Mouse (Mus musculus): ENCODE measurements around the gene Sufu. TPM values are rescaled to one million over a fixed set of nuclear protein-coding genes. Genes with fewer than 3 reads are reported as not detected.

The Sufu gene
- polyA plus RNA-seq, 1 experiment from 2014 or later: 24.1 TPM

DNA sequence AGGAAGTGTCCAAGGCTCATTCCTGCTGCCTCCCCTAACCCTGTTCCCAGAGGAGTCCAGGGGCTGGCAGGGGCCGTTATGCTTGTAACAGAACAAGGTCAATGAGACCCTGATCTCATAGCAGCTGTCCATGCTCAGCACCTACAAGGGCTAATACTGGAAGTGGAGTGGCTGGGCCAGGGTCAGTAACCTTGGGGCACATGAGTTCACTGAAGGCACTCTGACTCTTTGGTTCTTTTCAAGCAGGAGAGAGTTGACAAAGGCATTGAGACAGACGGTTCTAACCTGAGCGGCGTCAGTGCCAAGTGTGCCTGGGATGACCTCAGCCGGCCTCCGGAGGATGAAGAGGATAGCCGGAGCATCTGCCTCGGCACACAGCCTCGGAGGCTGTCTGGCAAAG lies 56.2 kb downstream of the Sufu start:
- H3K27ac ChIP-seq (ENCODE audit: poor library complexity, severe bottlenecking): peak overlapping the region; percentile 92; the same call in 1 of the 2 replicates
- no peak overlapping the region for H3K4me3 ChIP-seq
- H3K4me2 ChIP-seq: no peak overlapping the region
- no peaks in the 10 kb centered on the region for H3K27me3 ChIP-seq (replicated peaks)
- H3K36me3 ChIP-seq: peaks cover 16% of the 10 kb centered on the region
- no peak for ATAC-seq (ENCODE audit: insufficient number of reproducible peaks, low FRiP score)
- H3K9ac ChIP-seq: no peak overlapping the region; the same call in 1 of the 2 replicates
- WGBS: 80% methylated on average over 9 of the region's 9 CpGs
- peaks cover 78% of the 10 kb centered on the region for H3K4me1 ChIP-seq (replicated peaks)
- H3K9me3 ChIP-seq (replicated peaks): no peaks in the 10 kb centered on the region

DNA sequence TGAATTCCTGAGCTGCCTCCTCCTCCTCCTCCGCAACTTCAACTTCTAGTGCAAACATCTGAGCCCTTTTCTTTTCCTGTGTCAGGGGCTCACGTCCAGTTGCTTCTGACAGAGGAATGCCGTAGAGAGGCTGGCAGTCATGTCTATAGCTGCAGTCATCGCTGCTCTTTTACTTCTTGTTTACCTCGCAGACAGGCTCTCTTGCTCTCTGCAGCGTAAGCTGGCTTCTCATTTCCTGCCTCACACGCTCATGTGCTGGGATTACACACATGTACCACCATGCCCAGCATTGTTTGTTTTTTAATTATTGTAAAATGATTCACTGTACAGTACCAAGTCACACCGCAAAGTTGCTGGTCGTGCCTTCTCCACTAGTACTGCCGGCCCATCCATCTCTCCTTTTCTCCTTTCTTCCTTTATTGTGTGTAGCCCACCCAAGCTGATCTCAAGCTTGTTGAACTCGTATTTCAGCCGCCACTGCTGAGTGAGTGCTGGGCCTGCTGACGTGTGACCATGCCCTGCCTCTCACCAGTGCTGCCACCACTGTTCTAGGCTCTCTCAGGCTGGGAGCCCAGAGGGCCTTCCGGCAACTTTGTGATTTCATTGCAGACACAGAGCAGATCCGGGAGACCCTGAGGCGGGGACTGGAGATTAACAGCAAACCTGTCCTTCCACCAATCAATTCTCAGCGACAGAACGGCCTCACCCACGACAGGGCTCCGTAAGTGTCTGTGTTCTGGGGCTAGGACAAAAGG lies 57.6 kb downstream of the Sufu start:
- H3K4me3 ChIP-seq: no peak overlapping the region
- WGBS: 26% methylated on average over 20 of the region's 20 CpGs
- no peaks in the 10 kb centered on the region for H3K9me3 ChIP-seq (replicated peaks)
- ATAC-seq (ENCODE audit: insufficient number of reproducible peaks, low FRiP score): peak; percentile 57
- peaks cover 16% of the 10 kb centered on the region for H3K36me3 ChIP-seq
- peak overlapping the region; percentile 51 for H3K9ac ChIP-seq
- H3K27me3 ChIP-seq (replicated peaks): no peaks in the 10 kb centered on the region
- peaks cover 78% of the 10 kb centered on the region for H3K4me1 ChIP-seq (replicated peaks)
- peak overlapping the region; percentile 92 for H3K27ac ChIP-seq (ENCODE audit: poor library complexity, severe bottlenecking)
- H3K4me2 ChIP-seq: peak overlapping the region; percentile 6

GRCm38 (mm10) chr19:46455032-46455431 lies 58.3 kb downstream of the Sufu start:
- peak; percentile 88 for ATAC-seq (ENCODE audit: insufficient number of reproducible peaks, low FRiP score)
- Histone ChIP-seq H3K4me2 (peak overlapping the region; percentile 6), H3K36me3 (peaks cover 16% of the 10 kb centered on the region), H3K4me1 (replicated peaks) (peaks cover 83% of the 10 kb centered on the region), H3K27me3 (replicated peaks) (no peaks in the 10 kb centered on the region), H3K9me3 (replicated peaks) (no peaks in the 10 kb centered on the region), H3K27ac (ENCODE audit: poor library complexity, severe bottlenecking) (peak overlapping the region; percentile 92), H3K9ac (peak overlapping the region; percentile 51), H3K4me3 (no peak overlapping the region)
- 13% methylated on average over 1 of the region's 1 CpGs for WGBS

DNA sequence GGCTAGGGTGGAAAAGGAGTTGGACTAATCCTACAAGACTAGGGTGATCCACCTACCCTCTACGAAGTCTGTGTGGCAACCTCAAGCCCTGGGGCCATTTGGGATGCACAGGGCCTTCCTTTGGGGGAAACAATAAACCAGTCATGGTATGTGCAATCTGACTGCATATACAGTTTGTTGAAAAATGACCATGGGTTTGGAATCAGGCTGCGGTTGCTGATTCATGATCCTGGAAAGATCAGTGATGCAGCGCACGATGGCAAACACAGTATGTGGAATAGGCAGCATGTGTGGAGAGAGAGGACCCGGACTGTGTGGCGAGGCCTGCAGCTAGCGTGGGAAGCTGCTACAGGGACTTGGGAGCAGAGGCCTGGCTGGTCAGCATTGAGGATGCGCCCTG lies 58.9 kb downstream of the Sufu start:
- H3K27me3 ChIP-seq (replicated peaks): no peaks in the 10 kb centered on the region
- peak overlapping the region; percentile 51 for H3K9ac ChIP-seq
- peaks cover 88% of the 10 kb centered on the region for H3K4me1 ChIP-seq (replicated peaks)
- H3K4me2 ChIP-seq: peak overlapping the region; percentile 6
- H3K36me3 ChIP-seq: peaks cover 17% of the 10 kb centered on the region
- no peak overlapping the region for H3K4me3 ChIP-seq
- 82% methylated on average over 8 of the region's 8 CpGs for WGBS
- ATAC-seq (ENCODE audit: insufficient number of reproducible peaks, low FRiP score): no peak
- peak overlapping the region; percentile 92 for H3K27ac ChIP-seq (ENCODE audit: poor library complexity, severe bottlenecking)
- H3K9me3 ChIP-seq (replicated peaks): no peaks in the 10 kb centered on the region

DNA sequence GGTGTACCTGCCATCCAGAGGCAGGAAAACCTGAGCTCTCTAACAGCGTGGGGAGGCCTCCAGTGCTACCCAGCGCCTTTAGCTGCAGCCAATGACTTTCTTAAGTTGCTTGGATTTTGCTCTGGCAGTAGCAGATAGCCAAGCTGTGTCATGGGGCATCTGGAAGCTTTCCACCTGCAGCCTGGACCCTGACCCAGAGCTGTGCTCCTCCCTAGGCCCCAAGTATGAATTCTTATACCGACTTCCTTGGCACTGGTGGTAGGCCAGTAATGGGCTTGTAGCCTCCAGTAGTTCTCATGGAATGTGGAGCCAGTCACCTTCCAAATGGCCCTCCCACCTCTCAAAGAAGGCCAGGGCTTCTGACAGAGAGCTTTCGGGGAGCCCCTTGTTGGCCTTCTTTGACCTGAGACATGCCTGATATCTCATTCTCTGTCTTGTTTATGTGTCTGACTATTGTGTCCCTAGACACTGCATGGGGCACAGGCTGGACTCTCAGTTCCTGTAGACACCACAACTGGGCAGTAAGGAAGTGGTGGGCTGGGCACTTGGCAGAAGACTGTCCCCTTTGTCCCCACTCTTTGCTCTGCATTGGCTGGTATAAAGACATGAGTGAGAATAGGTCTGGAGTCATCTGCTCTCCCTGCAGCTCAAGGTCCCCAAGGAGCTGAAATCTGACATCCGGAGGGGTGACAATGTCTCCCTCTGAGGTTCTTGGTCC lies 59.5 kb downstream of the Sufu start:
- WGBS: 80% methylated on average over 5 of the region's 5 CpGs
- Histone ChIP-seq H3K9ac (peak overlapping the region; percentile 32; the same call in 1 of the 2 replicates), H3K4me1 (replicated peaks) (peaks cover 90% of the 10 kb centered on the region), H3K36me3 (peaks cover 17% of the 10 kb centered on the region; the same call in 1 of the 2 replicates), H3K27me3 (replicated peaks) (no peaks in the 10 kb centered on the region), H3K4me2 (0 out of 2 replicates have a peak overlapping the region, but pooled peaks have one; percentile 6), H3K27ac (ENCODE audit: poor library complexity, severe bottlenecking) (peak overlapping the region; percentile 92), H3K9me3 (replicated peaks) (no peaks in the 10 kb centered on the region), H3K4me3 (no peak overlapping the region)
- ATAC-seq (ENCODE audit: insufficient number of reproducible peaks, low FRiP score): no peak

- ATAC-seq (ENCODE audit: insufficient number of reproducible peaks, low FRiP score): no peak
- 66% methylated on average over 5 of the region's 5 CpGs for WGBS
- no peaks in the 10 kb centered on the region for H3K9me3 ChIP-seq (replicated peaks)
- H3K27me3 ChIP-seq (replicated peaks): no peaks in the 10 kb centered on the region
- H3K4me3 ChIP-seq: no peak overlapping the region
- H3K9ac ChIP-seq: peak overlapping the region; percentile 32; the same call in 1 of the 2 replicates
- H3K36me3 ChIP-seq: peaks cover 27% of the 10 kb centered on the region; the same call in 1 of the 2 replicates
- peaks cover 79% of the 10 kb centered on the region for H3K4me1 ChIP-seq (replicated peaks)
- peak overlapping the region; percentile 28; the same call in 1 of the 2 replicates for H3K27ac ChIP-seq (ENCODE audit: poor library complexity, severe bottlenecking)
- H3K4me2 ChIP-seq: no peak overlapping the region
These were observed 61.1 kb downstream of the Sufu start for GRCm38 (mm10) chr19:46457798-46458197.

- Histone ChIP-seq H3K36me3 (peaks cover 28% of the 10 kb centered on the region), H3K9ac (peak overlapping the region; percentile 44), H3K4me2 (0 out of 2 replicates have a peak overlapping the region, but pooled peaks have one; percentile 4), H3K27me3 (replicated peaks) (no peaks in the 10 kb centered on the region), H3K4me1 (replicated peaks) (peaks cover 65% of the 10 kb centered on the region), H3K4me3 (no peak overlapping the region), H3K9me3 (replicated peaks) (no peaks in the 10 kb centered on the region), H3K27ac (ENCODE audit: poor library complexity, severe bottlenecking) (peak overlapping the region; percentile 72)
- no peak for ATAC-seq (ENCODE audit: insufficient number of reproducible peaks, low FRiP score)
- WGBS: 42% methylated on average over 10 of the region's 10 CpGs
These were observed 62.6 kb downstream of the Sufu start for GRCm38 (mm10) chr19:46459256-46459655.

DNA sequence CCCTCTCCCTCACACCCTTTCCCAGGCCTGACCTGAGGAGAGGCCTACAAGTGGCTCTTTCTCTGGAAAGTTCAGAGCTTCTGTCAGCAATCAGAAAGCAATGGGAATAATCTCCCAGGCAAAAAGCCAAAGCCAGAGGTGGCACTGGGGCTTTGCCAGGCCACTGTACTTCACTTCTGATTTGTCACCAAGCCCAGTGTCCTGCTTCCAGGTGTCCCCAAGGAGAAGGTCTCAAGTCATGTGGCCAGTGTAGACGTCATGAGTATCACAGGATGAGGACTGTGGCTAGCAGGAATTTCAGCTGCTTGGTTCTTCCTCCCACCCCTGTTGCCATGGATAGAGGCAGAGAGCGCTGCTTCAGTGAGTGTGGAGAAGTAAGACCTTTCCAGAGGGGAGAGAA lies 63.2 kb downstream of the Sufu start:
- no peaks in the 10 kb centered on the region for H3K27me3 ChIP-seq (replicated peaks)
- H3K9ac ChIP-seq: no peak overlapping the region
- H3K4me1 ChIP-seq (replicated peaks): peaks cover 60% of the 10 kb centered on the region
- no peak for ATAC-seq (ENCODE audit: insufficient number of reproducible peaks, low FRiP score)
- peaks cover 28% of the 10 kb centered on the region for H3K36me3 ChIP-seq
- H3K4me3 ChIP-seq: no peak overlapping the region
- no peak overlapping the region for H3K4me2 ChIP-seq
- 38% methylated on average over 2 of the region's 2 CpGs for WGBS
- no peaks in the 10 kb centered on the region for H3K9me3 ChIP-seq (replicated peaks)
- H3K27ac ChIP-seq (ENCODE audit: poor library complexity, severe bottlenecking): peak overlapping the region; percentile 72

GRCm38 (mm10) chr19:46462574-46462973 lies 65.9 kb downstream of the Sufu start:
- Histone ChIP-seq H3K27ac (ENCODE audit: poor library complexity, severe bottlenecking) (no peak overlapping the region), H3K9me3 (replicated peaks) (no peaks in the 10 kb centered on the region), H3K27me3 (replicated peaks) (no peaks in the 10 kb centered on the region), H3K4me2 (no peak overlapping the region), H3K9ac (no peak overlapping the region), H3K4me3 (no peak overlapping the region), H3K4me1 (replicated peaks) (peaks cover 49% of the 10 kb centered on the region), H3K36me3 (peaks cover 32% of the 10 kb centered on the region)
- ATAC-seq (ENCODE audit: insufficient number of reproducible peaks, low FRiP score): no peak
- WGBS: 87% methylated on average over 3 of the region's 3 CpGs

DNA sequence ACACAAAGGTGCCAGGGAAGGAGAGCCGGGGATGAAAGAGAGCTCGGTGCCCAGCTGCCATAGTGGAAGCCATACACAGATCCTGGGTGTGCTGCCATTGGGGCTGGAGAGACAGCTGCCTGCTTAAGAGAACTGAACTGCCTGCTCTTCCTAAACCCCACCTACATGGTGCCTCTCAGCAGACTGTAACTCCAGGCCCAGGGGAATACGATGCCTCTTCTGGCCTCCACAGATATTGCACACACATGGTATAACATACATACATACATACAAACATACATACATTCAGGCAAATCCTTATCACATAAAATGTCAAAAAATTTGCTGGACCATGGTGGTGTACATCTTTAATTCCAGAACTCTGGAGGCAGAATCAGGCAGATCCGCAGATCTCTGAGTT lies 66.8 kb downstream of the Sufu start:
- H3K27ac ChIP-seq (ENCODE audit: poor library complexity, severe bottlenecking): no peak overlapping the region
- no peak for ATAC-seq (ENCODE audit: insufficient number of reproducible peaks, low FRiP score)
- H3K4me3 ChIP-seq: no peak overlapping the region
- H3K36me3 ChIP-seq: peaks cover 37% of the 10 kb centered on the region
- WGBS: 97% methylated on average over 4 of the region's 4 CpGs
- no peak overlapping the region for H3K9ac ChIP-seq
- H3K27me3 ChIP-seq (replicated peaks): no peaks in the 10 kb centered on the region
- peaks cover 40% of the 10 kb centered on the region for H3K4me1 ChIP-seq (replicated peaks)
- no peak overlapping the region for H3K4me2 ChIP-seq
- H3K9me3 ChIP-seq (replicated peaks): no peaks in the 10 kb centered on the region

- peaks cover 37% of the 10 kb centered on the region for H3K4me1 ChIP-seq (replicated peaks)
- peaks cover 38% of the 10 kb centered on the region for H3K36me3 ChIP-seq
- H3K27me3 ChIP-seq (replicated peaks): no peaks in the 10 kb centered on the region
- H3K9me3 ChIP-seq (replicated peaks): no peaks in the 10 kb centered on the region
- H3K4me3 ChIP-seq: no peak overlapping the region
- H3K27ac ChIP-seq (ENCODE audit: poor library complexity, severe bottlenecking): no peak overlapping the region
- ATAC-seq (ENCODE audit: insufficient number of reproducible peaks, low FRiP score): no peak
- H3K4me2 ChIP-seq: no peak overlapping the region
- no peak overlapping the region for H3K9ac ChIP-seq
- 57% methylated on average over 6 of the region's 6 CpGs for WGBS
These were observed 69.5 kb downstream of the Sufu start for GRCm38 (mm10) chr19:46466160-46466559.
